Mouse (Mus musculus) liver, embryonic 13.5 days (tissue): ENCODE measurements around the gene Mpp6. TPM values are rescaled to one million over a fixed set of nuclear protein-coding genes. Genes with fewer than 3 reads are reported as not detected.

Experiments
- polyA plus RNA-seq: library from polyadenylated mRNA; unstranded; fragments of >200 nt; fragmentation: Nextera tagmentation; extraction: Ambion mirVana; gene quantifications from 2 replicates; pipeline ENCODE4 v1.2.1, GENCODE M21; 2015

Mpp6 gene
- polyA plus RNA-seq, 1 experiment from 2014 or later, result 43.1 TPM

Other genes with a start within 250 kb of the Mpp6 start
- gene Gsdme, start 153.6 kb downstream of the Mpp6 start, polyA plus RNA-seq, result 15.2 and 15.5 TPM in 2 replicates